Mouse (Mus musculus): ENCODE measurements at regions not wholly inside any gene's neighbourhood (a gene's known extent, or its start where the extent isn't known, plus 50 kb on each side); places are given as distances from the start of the nearest gene placed in this dataset.

- Histone ChIP-seq H3K9ac (replicated peaks; ENCODE audit: low read length) (no peak overlapping the region), H3K4me2 (ENCODE audit: low read depth, low read length) (no peak overlapping the region), H3K9me3 (replicated peaks; ENCODE audit: control insufficient read depth, low read length) (no peaks in the 10 kb centered on the region), H3K27ac (replicated peaks; ENCODE audit: low read depth, low read length) (no peak overlapping the region), H3K4me3 (ENCODE audit: low read depth, low read length) (no peak overlapping the region), H3K27me3 (ENCODE audit: control insufficient read depth, insufficient read depth, low read length) (no peaks in the 10 kb centered on the region), H3K36me3 (replicated peaks; ENCODE audit: control insufficient read depth, insufficient read depth, low read depth, low read length) (no peaks in the 10 kb centered on the region), H3K4me1 (ENCODE audit: control insufficient read depth, insufficient read depth, low read length) (no peaks in the 10 kb centered on the region)
- 72% methylated on average over 4 of the region's 4 CpGs for WGBS
- no peak for DNase-seq (ENCODE audit: low spot score)
- ATAC-seq (replicated peaks; ENCODE audit: insufficient number of reproducible peaks, low FRiP score, low TSS enrichment, low read depth) = no peak
Measured at GRCm38 (mm10) chrX:158947191-158947590, 262.9 kb upstream of the Rps6ka3 start.

GRCm38 (mm10) chrX:158971726-158972125 is 238.4 kb upstream of the Rps6ka3 start:
- no peak overlapping the region for H3K27ac ChIP-seq (replicated peaks; ENCODE audit: low read depth, low read length)
- no peak for DNase-seq (ENCODE audit: low spot score)
- WGBS = 68% methylated on average over 5 of the region's 5 CpGs
- H3K4me3 ChIP-seq (ENCODE audit: low read depth, low read length) = no peak overlapping the region
- no peaks in the 10 kb centered on the region; the same call in 1 of the 2 replicates for H3K27me3 ChIP-seq (ENCODE audit: control insufficient read depth, insufficient read depth, low read length)
- H3K36me3 ChIP-seq (replicated peaks; ENCODE audit: control insufficient read depth, insufficient read depth, low read depth, low read length) = no peaks in the 10 kb centered on the region
- no peaks in the 10 kb centered on the region for H3K9me3 ChIP-seq (replicated peaks; ENCODE audit: control insufficient read depth, low read length)
- H3K9ac ChIP-seq (replicated peaks; ENCODE audit: low read length) = no peak overlapping the region
- H3K4me1 ChIP-seq (ENCODE audit: control insufficient read depth, insufficient read depth, low read length) = no peaks in the 10 kb centered on the region
- no peak overlapping the region for H3K4me2 ChIP-seq (ENCODE audit: low read depth, low read length)
- no peak for ATAC-seq (replicated peaks; ENCODE audit: insufficient number of reproducible peaks, low FRiP score, low TSS enrichment, low read depth)

DNA sequence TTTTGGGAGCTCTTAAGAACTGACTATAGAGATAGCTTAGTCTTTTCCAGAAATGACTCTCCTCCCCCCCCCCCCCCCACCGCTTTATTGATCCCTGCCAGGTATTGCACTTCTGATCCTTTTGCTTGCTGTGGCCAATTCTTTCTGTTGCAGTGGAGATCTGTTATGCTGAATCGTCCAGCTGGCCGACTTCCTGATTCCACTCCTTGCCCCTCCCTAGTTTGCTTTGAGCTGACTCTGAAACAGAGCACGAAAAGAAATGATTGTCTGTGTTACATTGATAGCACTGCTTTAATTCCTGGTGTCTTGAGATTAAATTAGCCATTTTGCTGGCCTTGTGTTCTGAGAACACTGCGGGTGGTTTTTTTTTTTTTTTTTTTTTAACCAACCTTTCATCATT is 233.5 kb upstream of the Rps6ka3 start:
- no peak overlapping the region for H3K27ac ChIP-seq (replicated peaks; ENCODE audit: low read depth, low read length)
- ATAC-seq (replicated peaks; ENCODE audit: insufficient number of reproducible peaks, low FRiP score, low TSS enrichment, low read depth) (no peak), DNase-seq (ENCODE audit: low spot score) (no peak)
- H3K9ac ChIP-seq (replicated peaks; ENCODE audit: low read length) = no peak overlapping the region
- H3K4me2 ChIP-seq (ENCODE audit: low read depth, low read length) = no peak overlapping the region
- H3K36me3 ChIP-seq (replicated peaks; ENCODE audit: control insufficient read depth, insufficient read depth, low read depth, low read length) = no peaks in the 10 kb centered on the region
- 46% methylated on average over 4 of the region's 5 CpGs for WGBS
- no peaks in the 10 kb centered on the region; the same call in 1 of the 2 replicates for H3K27me3 ChIP-seq (ENCODE audit: control insufficient read depth, insufficient read depth, low read length)
- no peak overlapping the region for H3K4me3 ChIP-seq (ENCODE audit: low read depth, low read length)
- H3K9me3 ChIP-seq (replicated peaks; ENCODE audit: control insufficient read depth, low read length) = no peaks in the 10 kb centered on the region
- no peaks in the 10 kb centered on the region for H3K4me1 ChIP-seq (ENCODE audit: control insufficient read depth, insufficient read depth, low read length)

- H3K36me3 ChIP-seq (replicated peaks; ENCODE audit: control insufficient read depth, insufficient read depth, low read depth, low read length) = no peaks in the 10 kb centered on the region
- no peak overlapping the region for H3K9ac ChIP-seq (replicated peaks; ENCODE audit: low read length)
- no peak overlapping the region for H3K27ac ChIP-seq (replicated peaks; ENCODE audit: low read depth, low read length)
- no peaks in the 10 kb centered on the region for H3K4me1 ChIP-seq (ENCODE audit: control insufficient read depth, insufficient read depth, low read length)
- no peak overlapping the region for H3K4me3 ChIP-seq (ENCODE audit: low read depth, low read length)
- 95% methylated on average over 2 of the region's 2 CpGs for WGBS
- DNase-seq (ENCODE audit: low spot score) = no peak
- no peaks in the 10 kb centered on the region for H3K9me3 ChIP-seq (replicated peaks; ENCODE audit: control insufficient read depth, low read length)
- H3K27me3 ChIP-seq (ENCODE audit: control insufficient read depth, insufficient read depth, low read length) = no peaks in the 10 kb centered on the region
- no peak overlapping the region for H3K4me2 ChIP-seq (ENCODE audit: low read depth, low read length)
- ATAC-seq (replicated peaks; ENCODE audit: insufficient number of reproducible peaks, low FRiP score, low TSS enrichment, low read depth) = no peak
Measured at GRCm38 (mm10) chrX:158984721-158985120, 225.4 kb upstream of the Rps6ka3 start.

DNA sequence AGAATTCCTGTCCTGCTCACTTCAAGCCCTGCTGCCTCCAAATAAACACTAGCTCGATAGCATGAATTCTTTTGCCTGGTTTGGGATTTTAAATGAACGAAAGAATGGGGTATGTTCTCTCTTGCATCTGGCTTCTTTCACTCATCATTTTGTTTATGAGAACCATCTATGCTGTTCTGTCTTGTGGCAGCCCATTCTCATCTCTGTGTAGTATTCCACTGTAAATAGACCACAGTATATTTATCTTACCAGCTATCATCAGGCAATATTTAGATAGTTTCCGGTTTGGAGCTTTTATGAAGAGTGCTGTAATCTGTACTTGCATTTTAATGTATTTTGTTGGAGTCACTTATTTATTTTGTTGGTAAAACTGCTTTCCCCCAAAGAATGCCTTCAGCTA is 222.4 kb upstream of the Rps6ka3 start:
- ATAC-seq (replicated peaks; ENCODE audit: insufficient number of reproducible peaks, low FRiP score, low TSS enrichment, low read depth) = no peak
- H3K4me2 ChIP-seq (ENCODE audit: low read depth, low read length) = no peak overlapping the region
- DNase-seq (ENCODE audit: low spot score) = peak; percentile 1
- no peak overlapping the region for H3K4me3 ChIP-seq (ENCODE audit: low read depth, low read length)
- no peaks in the 10 kb centered on the region for H3K27me3 ChIP-seq (ENCODE audit: control insufficient read depth, insufficient read depth, low read length)
- H3K4me1 ChIP-seq (ENCODE audit: control insufficient read depth, insufficient read depth, low read length) = no peaks in the 10 kb centered on the region
- 58% methylated on average over 3 of the region's 3 CpGs for WGBS
- H3K27ac ChIP-seq (replicated peaks; ENCODE audit: low read depth, low read length) = no peak overlapping the region
- no peaks in the 10 kb centered on the region for H3K9me3 ChIP-seq (replicated peaks; ENCODE audit: control insufficient read depth, low read length)
- no peaks in the 10 kb centered on the region for H3K36me3 ChIP-seq (replicated peaks; ENCODE audit: control insufficient read depth, insufficient read depth, low read depth, low read length)
- no peak overlapping the region for H3K9ac ChIP-seq (replicated peaks; ENCODE audit: low read length)

- 69% methylated on average over 1 of the region's 1 CpGs for WGBS
- DNase-seq (ENCODE audit: low spot score) (no peak), ATAC-seq (replicated peaks; ENCODE audit: insufficient number of reproducible peaks, low FRiP score, low TSS enrichment, low read depth) (no peak)
- Histone ChIP-seq H3K4me3 (ENCODE audit: low read depth, low read length) (no peak overlapping the region), H3K36me3 (replicated peaks; ENCODE audit: control insufficient read depth, insufficient read depth, low read depth, low read length) (no peaks in the 10 kb centered on the region), H3K27me3 (ENCODE audit: control insufficient read depth, insufficient read depth, low read length) (no peaks in the 10 kb centered on the region), H3K4me1 (ENCODE audit: control insufficient read depth, insufficient read depth, low read length) (no peaks in the 10 kb centered on the region), H3K27ac (replicated peaks; ENCODE audit: low read depth, low read length) (no peak overlapping the region), H3K9me3 (replicated peaks; ENCODE audit: control insufficient read depth, low read length) (no peaks in the 10 kb centered on the region), H3K9ac (replicated peaks; ENCODE audit: low read length) (no peak overlapping the region), H3K4me2 (ENCODE audit: low read depth, low read length) (no peak overlapping the region)
Measured at GRCm38 (mm10) chrX:159018955-159019354, 191.2 kb upstream of the Rps6ka3 start.

GRCm38 (mm10) chrX:159026311-159026710 is 183.8 kb upstream of the Rps6ka3 start:
- no peak overlapping the region for H3K9ac ChIP-seq (replicated peaks; ENCODE audit: low read length)
- no peaks in the 10 kb centered on the region for H3K36me3 ChIP-seq (replicated peaks; ENCODE audit: control insufficient read depth, insufficient read depth, low read depth, low read length)
- peak; percentile 9 for DNase-seq (ENCODE audit: low spot score)
- no peak overlapping the region for H3K4me3 ChIP-seq (ENCODE audit: low read depth, low read length)
- no peaks in the 10 kb centered on the region for H3K27me3 ChIP-seq (ENCODE audit: control insufficient read depth, insufficient read depth, low read length)
- no peak for ATAC-seq (replicated peaks; ENCODE audit: insufficient number of reproducible peaks, low FRiP score, low TSS enrichment, low read depth)
- 74% methylated on average over 1 of the region's 1 CpGs for WGBS
- H3K9me3 ChIP-seq (replicated peaks; ENCODE audit: control insufficient read depth, low read length) = no peaks in the 10 kb centered on the region
- H3K27ac ChIP-seq (replicated peaks; ENCODE audit: low read depth, low read length) = no peak overlapping the region
- no peak overlapping the region for H3K4me2 ChIP-seq (ENCODE audit: low read depth, low read length)
- no peaks in the 10 kb centered on the region for H3K4me1 ChIP-seq (ENCODE audit: control insufficient read depth, insufficient read depth, low read length)

- DNase-seq (ENCODE audit: low spot score) (no peak), ATAC-seq (replicated peaks; ENCODE audit: insufficient number of reproducible peaks, low FRiP score, low TSS enrichment, low read depth) (no peak)
- H3K4me1 ChIP-seq (ENCODE audit: control insufficient read depth, insufficient read depth, low read length) = no peaks in the 10 kb centered on the region
- no peaks in the 10 kb centered on the region for H3K36me3 ChIP-seq (replicated peaks; ENCODE audit: control insufficient read depth, insufficient read depth, low read depth, low read length)
- H3K4me2 ChIP-seq (ENCODE audit: low read depth, low read length) = no peak overlapping the region
- H3K9ac ChIP-seq (replicated peaks; ENCODE audit: low read length) = no peak overlapping the region
- no peak overlapping the region for H3K4me3 ChIP-seq (ENCODE audit: low read depth, low read length)
- H3K27ac ChIP-seq (replicated peaks; ENCODE audit: low read depth, low read length) = no peak overlapping the region
- H3K27me3 ChIP-seq (ENCODE audit: control insufficient read depth, insufficient read depth, low read length) = no peaks in the 10 kb centered on the region
- 76% methylated on average over 4 of the region's 4 CpGs for WGBS
- no peaks in the 10 kb centered on the region for H3K9me3 ChIP-seq (replicated peaks; ENCODE audit: control insufficient read depth, low read length)
Measured at GRCm38 (mm10) chrX:159031927-159032326, 178.2 kb upstream of the Rps6ka3 start.

Data from embryonic facial prominence, embryonic 11.5 days (tissue).